Mouse (Mus musculus): ENCODE data around the gene Zyg11b. TPM values are rescaled to one million over a fixed set of nuclear protein-coding genes. Genes with fewer than 3 reads are reported as not detected.

Zyg11b gene
- total RNA-seq, 2 experiments from 2014 or later, result 37.7 to 38.7 TPM

GRCm38 (mm10) chr4:108217332-108218179 is 83.3 kb downstream of the Zyg11b start, which contains the start of gene Zyg11a:
Zyg11a (minus strand) TSS chr4:108218048.
- DNase-seq, result no peak
- intact Hi-C loops (cut with DNase I; ENCODE audit: low total_unique reads), result no loop called here

GRCm38 (mm10) chr4:108213023-108213422 is 87.9 kb downstream of the Zyg11b start:
- intact Hi-C loops (cut with DNase I; ENCODE audit: low total_unique reads), result no loop called here
- no peak for DNase-seq

- no peak for DNase-seq
- intact Hi-C loops (cut with DNase I; ENCODE audit: low total_unique reads), result no loop called here
These were observed 96.3 kb downstream of the Zyg11b start for GRCm38 (mm10) chr4:108204629-108205028.

DNA sequence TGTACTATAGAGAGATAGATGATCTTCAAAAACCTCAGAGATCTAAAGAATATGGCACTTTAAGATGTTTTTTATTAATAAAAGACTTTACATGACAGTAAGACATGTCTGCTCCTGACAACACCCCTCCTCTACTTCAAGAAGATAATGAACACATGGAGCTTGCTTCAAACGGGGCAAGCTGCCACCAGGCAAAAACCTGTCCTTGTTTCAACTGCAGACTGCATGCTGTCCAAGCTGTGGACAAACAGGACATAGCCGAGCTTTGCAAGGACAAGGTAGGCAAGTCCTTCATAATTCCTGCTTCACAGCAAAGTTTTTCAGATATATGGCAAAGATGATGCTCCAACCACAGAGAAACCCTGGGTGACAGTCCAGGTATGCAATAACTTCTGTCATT is 101.7 kb downstream of the Zyg11b start:
- intact Hi-C loops (cut with DNase I; ENCODE audit: low total_unique reads), result no loop called here
- DNase-seq, result no peak

GRCm38 (mm10) chr4:108196277-108196855 is 104.5 kb downstream of the Zyg11b start:
- intact Hi-C loops (cut with DNase I; ENCODE audit: low total_unique reads), result no loop called here
- peak; percentile 16 for DNase-seq

GRCm38 (mm10) chr4:108192821-108193323 is 108.0 kb downstream of the Zyg11b start:
- intact Hi-C loops (cut with DNase I; ENCODE audit: low total_unique reads), result no loop called here

DNA sequence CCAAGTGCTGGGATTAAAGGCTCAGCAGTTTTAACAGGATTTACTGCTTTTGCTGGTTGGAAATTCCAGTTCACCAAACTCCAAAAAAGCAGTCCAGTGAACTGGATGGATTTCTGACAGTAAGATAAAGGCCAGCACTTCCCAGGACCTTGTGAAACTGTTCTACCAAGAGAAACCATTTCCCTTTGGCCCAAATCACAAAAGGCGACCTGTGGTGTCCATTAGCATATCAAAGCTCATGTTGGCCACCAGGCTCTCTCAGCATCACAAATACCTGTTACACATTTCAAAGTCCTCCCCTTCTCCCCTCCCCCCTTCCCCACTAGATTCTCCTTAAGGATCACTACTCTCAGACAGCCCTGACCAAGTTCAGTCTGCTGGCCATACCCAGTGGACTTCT is 118.6 kb downstream of the Zyg11b start:
- intact Hi-C loops (cut with DNase I; ENCODE audit: low total_unique reads), result no loop called here
- DNase-seq, result no peak

More at GRCm38 (mm10) chr4:108192821-108193323, 108.0 kb downstream of the Zyg11b start:
- DNase-seq, result no peak

Other genes with a start within 250 kb of the Zyg11b start
- gene Podn, start 204.7 kb downstream of the Zyg11b start, total RNA-seq (2021), result 1 to 10 TPM; 7.0 to 10.0 TPM
- 100 to 1,000 TPM; 103 to 135 TPM for gene Scp2, start 156.1 kb downstream of the Zyg11b start, total RNA-seq (2021)
- gene Echdc2, start 135.7 kb downstream of the Zyg11b start, total RNA-seq (2021), result 1 to 10 TPM; 3.3 to 3.7 TPM
- under 1 TPM; 0.37 to 0.66 TPM for gene Zyg11a, start 83.0 kb downstream of the Zyg11b start, total RNA-seq (2021)
- gene Coa7, start 27.0 kb upstream of the Zyg11b start, total RNA-seq (2021), result 10 to 100 TPM; 29.0 to 31.3 TPM
- gene Shisal2a, start 82.3 kb upstream of the Zyg11b start, total RNA-seq (2021), result not detected
- gene Gpx7, start 105.9 kb upstream of the Zyg11b start, total RNA-seq (2021), result 10 to 100 TPM; 12.8 to 17.8 TPM
- 10 to 100 TPM; 13.0 to 17.3 TPM for gene Tut4, start 158.3 kb upstream of the Zyg11b start, total RNA-seq (2021)

Measured in gastrocnemius, postnatal 14 days (tissue).